26 mouse cellular contexts compared by ENCODE assay signal in genomic region chr1:180799253-180799652, GRCm38 (mm10). TPM values are rescaled to one million over a fixed set of nuclear protein-coding genes. Genes with fewer than 3 reads are reported as not detected.
DNase-seq lines count a peak whose midpoint lies in the region; ATAC-seq and TF ChIP-seq lines count a peak whose summit lies in the region.
"Had no signal": no experiment of that assay in that cellular context is flagged by ENCODE, and none has a peak within 500 bp of the region (broad histone marks: within the 10 kb centered on the region; RNA-seq: fewer than 3 reads in every experiment).

No protein-coding gene starts in this region.

- peak; percentile 95 for DNase-seq in 416B (ENCODE audit: low read depth)
- DNase-seq in MEL (ENCODE audit: low read depth, low spot score), result peak; percentile 80
- DNase-seq in kidney, postnatal 36 days, result no peak
- DNase-seq in hindbrain, postnatal 0 days (ENCODE audit: low spot score), result no peak
- DNase-seq: adrenal gland, adult 2 months; adrenal gland, postnatal 14 days; cerebellum, adult 11-12 months; cerebellum, adult 8-10 months; forebrain, postnatal 0 days; gastrocnemius, adult 2 months; gastrocnemius, postnatal 14 days; heart, adult 18-20 months; heart, postnatal 10 days; heart, postnatal 36 days had no signal

- H3K27me3 ChIP-seq in MEL (ENCODE audit: control insufficient read depth in 1 of 2, insufficient read depth in 2 of 2, low read length in 2 of 2), result no peaks in the 10 kb centered on the region; a peak in 1 of 4 replicates
- H3K27me3 ChIP-seq in hindbrain, postnatal 0 days (ENCODE audit: insufficient read depth, low read length), result no peaks in the 10 kb centered on the region
- H3K27me3 ChIP-seq in hindbrain, embryonic 13.5 days, result no peaks in the 10 kb centered on the region
- H3K27me3 ChIP-seq: forebrain, embryonic 13.5 days; heart, embryonic 12.5 days; heart, embryonic 15.5 days had no signal

- no peaks in the 10 kb centered on the region for H3K79me2 ChIP-seq in MEL (ENCODE audit: control insufficient read depth, insufficient read depth, low read length, poor library complexity)

- H3K9ac ChIP-seq in MEL (ENCODE audit: control insufficient read depth, low read depth, low read length, poor library complexity, severe bottlenecking), result no peak overlapping the region
- no peak overlapping the region for H3K9ac ChIP-seq in hindbrain, postnatal 0 days (replicated peaks; ENCODE audit: low read length)
- no peak overlapping the region for H3K9ac ChIP-seq in hindbrain, embryonic 13.5 days
- H3K9ac ChIP-seq: forebrain, embryonic 13.5 days; forebrain, postnatal 0 days; heart, embryonic 12.5 days; heart, embryonic 15.5 days; hindbrain, embryonic 12.5 days had no signal

- peak; percentile 32 for ATAC-seq in granulocyte monocyte progenitor cell, adult 5-6 weeks (replicated peaks; ENCODE audit: poor library complexity, severe bottlenecking)
- ATAC-seq in megakaryocyte progenitor cell, adult 5-6 weeks (replicated peaks; ENCODE audit: poor library complexity), result peak; percentile 77
- ATAC-seq in hindbrain, postnatal 0 days, result no peak
- no peak for ATAC-seq in hindbrain, embryonic 13.5 days (ENCODE audit: low FRiP score)
- ATAC-seq: CD4-positive, CD25-positive, alpha-beta regulatory T cell, adult 4 months; forebrain, embryonic 13.5 days; forebrain, postnatal 0 days; hindbrain, embryonic 16.5 days; inflammation-experienced regulatory T-cells, adult 6 months; intestine, embryonic 16.5 days had no signal

- H3K4me3 ChIP-seq in MEL (ENCODE audit: control insufficient read depth in 1 of 2, insufficient read depth in 1 of 2, low read depth in 2 of 2, low read length in 2 of 2), result no peak overlapping the region
- no peak overlapping the region for H3K4me3 ChIP-seq in hindbrain, postnatal 0 days (ENCODE audit: low read length)
- H3K4me3 ChIP-seq in hindbrain, embryonic 13.5 days, result no peak overlapping the region
- H3K4me3 ChIP-seq: forebrain, embryonic 10.5 days; forebrain, embryonic 13.5 days; gastrocnemius, adult 2 months; heart, embryonic 12.5 days; heart, embryonic 15.5 days; hindbrain, embryonic 12.5 days had no signal

- H3K36me3 ChIP-seq in MEL (ENCODE audit: control insufficient read depth in 1 of 2, insufficient read depth in 2 of 2, low read length in 2 of 2), result peaks cover 6 to 10% of the 10 kb centered on the region in 2 experiments
- H3K36me3 ChIP-seq in hindbrain, postnatal 0 days (ENCODE audit: insufficient read depth, low read length), result peaks cover 11% of the 10 kb centered on the region
- H3K36me3 ChIP-seq in hindbrain, embryonic 13.5 days, result peaks cover 36% of the 10 kb centered on the region

- 86% methylated on average over 5 of the region's 5 CpGs for WGBS in hindbrain, postnatal 0 days
- WGBS in hindbrain, embryonic 13.5 days, result 86% methylated on average over 5 of the region's 5 CpGs

- no peak for TF ChIP-seq CTCF in MEL (IDR thresholded peaks at IDR 0.05 in 2 of 3, conservative IDR thresholded peaks at IDR 0.05 in 1 of 3; ENCODE audit: control insufficient read depth in 1 of 3, insufficient read depth in 1 of 3, low read depth in 2 of 3, low read length in 3 of 3, poor library complexity in 1 of 3, severe bottlenecking in 1 of 3)
- no peak for TF ChIP-seq CTCF in hindbrain, postnatal 0 days (IDR thresholded peaks at IDR 0.05; ENCODE audit: low read depth)

- peak; percentile 43 to 69 for TF ChIP-seq EP300 in MEL (IDR thresholded peaks at IDR 0.05; ENCODE audit: low read depth in 1 of 2, low read length in 2 of 2)

- no peak for TF ChIP-seq POLR2A in MEL (IDR thresholded peaks at IDR 0.05; ENCODE audit: control insufficient read depth in 1 of 2, insufficient read depth in 1 of 2, low read depth in 1 of 2, low read length in 2 of 2, poor library complexity in 1 of 2)

- peak overlapping the region; percentile 10; the same call in 1 of the 2 replicates for H3K27ac ChIP-seq in MEL (ENCODE audit: control insufficient read depth, low read depth, low read length)
- H3K27ac ChIP-seq in hindbrain, postnatal 0 days, result no peak overlapping the region
- H3K27ac ChIP-seq in hindbrain, embryonic 13.5 days, result no peak overlapping the region
- H3K27ac ChIP-seq: forebrain, embryonic 10.5 days; forebrain, embryonic 13.5 days; gastrocnemius, adult 2 months; heart, embryonic 15.5 days; hindbrain, embryonic 12.5 days had no signal

- no peaks in the 10 kb centered on the region for H3K9me3 ChIP-seq in MEL (replicated peaks; ENCODE audit: insufficient read depth, low read length)
- H3K9me3 ChIP-seq in hindbrain, postnatal 0 days (ENCODE audit: low read length), result no peaks in the 10 kb centered on the region
- no peaks in the 10 kb centered on the region for H3K9me3 ChIP-seq in hindbrain, embryonic 13.5 days
- H3K9me3 ChIP-seq: forebrain, embryonic 10.5 days; forebrain, embryonic 13.5 days; heart, embryonic 15.5 days; hindbrain, embryonic 12.5 days had no signal

- H3K4me2 ChIP-seq in hindbrain, postnatal 0 days (ENCODE audit: low read depth, low read length), result no peak overlapping the region
- no peak overlapping the region for H3K4me2 ChIP-seq in hindbrain, embryonic 13.5 days
- H3K4me2 ChIP-seq: forebrain, embryonic 13.5 days; heart, embryonic 12.5 days; heart, embryonic 15.5 days; hindbrain, embryonic 12.5 days had no signal

- H3K4me1 ChIP-seq in MEL (ENCODE audit: control insufficient read depth in 1 of 2, insufficient read depth in 2 of 2, low read length in 2 of 2), result peaks cover 0 to 7% of the 10 kb centered on the region in 2 experiments; a peak in 2 of 4 replicates
- 0 out of 2 replicates have a peak, but pooled peaks cover 2% of the 10 kb centered on the region for H3K4me1 ChIP-seq in hindbrain, postnatal 0 days (ENCODE audit: insufficient read depth, low read length)
- H3K4me1 ChIP-seq in hindbrain, embryonic 13.5 days (replicated peaks), result peaks cover 3% of the 10 kb centered on the region

- no peak for TF ChIP-seq RAD21 in MEL (IDR thresholded peaks at IDR 0.05; ENCODE audit: low read depth, low read length)

TF ChIP-seq in MEL, 35 proteins besides CTCF, POLR2A, EP300 and RAD21 (continues in another document):
- TF ChIP-seq JUND (IDR thresholded peaks at IDR 0.05; ENCODE audit: low read depth, low read length), result no peak
- TF ChIP-seq ETS1 (IDR thresholded peaks at IDR 0.05; ENCODE audit: low read depth, low read length), result peak; percentile 88
- TF ChIP-seq UBTF (IDR thresholded peaks at IDR 0.05; ENCODE audit: borderline replicate concordance, insufficient read depth, low read depth, low read length), result no peak
- no peak for TF ChIP-seq TBP (IDR thresholded peaks at IDR 0.05; ENCODE audit: low read depth, low read length)
- no peak; the same call in 1 of the 2 replicates for TF ChIP-seq MAX (IDR thresholded peaks at IDR 0.05; ENCODE audit: low read length)
- TF ChIP-seq MEF2A (IDR thresholded peaks at IDR 0.05; ENCODE audit: extremely low read depth, insufficient replicate concordance, low read depth, low read length, poor library complexity, severe bottlenecking), result peak; percentile 99
- TF ChIP-seq CHD1 (IDR thresholded peaks at IDR 0.05; ENCODE audit: low read depth, low read length), result no peak
- TF ChIP-seq ZNF384 (IDR thresholded peaks at IDR 0.05; ENCODE audit: low read depth, low read length), result peak; percentile 20; the same call in 1 of the 2 replicates
- TF ChIP-seq USF1 (IDR thresholded peaks at IDR 0.05; ENCODE audit: low read depth, low read length), result no peak
- peak; percentile 48; the same call in 1 of the 2 replicates for TF ChIP-seq BHLHE40 (IDR thresholded peaks at IDR 0.05; ENCODE audit: borderline replicate concordance, low read depth, low read length)
- TF ChIP-seq TCF12 (IDR thresholded peaks at IDR 0.05; ENCODE audit: low read depth, low read length), result peak; percentile 68
- no peak for TF ChIP-seq HCFC1 (IDR thresholded peaks at IDR 0.05; ENCODE audit: low read depth, low read length)
- TF ChIP-seq GATA1 (IDR thresholded peaks at IDR 0.05; ENCODE audit: low read depth, low read length), result peak; percentile 74
- no peak for TF ChIP-seq USF2 (IDR thresholded peaks at IDR 0.05; ENCODE audit: borderline replicate concordance in 1 of 2, insufficient read depth in 1 of 2, low read depth in 1 of 2, low read length in 2 of 2)
- TF ChIP-seq MXI1 (IDR thresholded peaks at IDR 0.05; ENCODE audit: low read depth, low read length), result peak; percentile 43; the same call in 1 of the 2 replicates
- peak; percentile 83 for TF ChIP-seq RCOR1 (IDR thresholded peaks at IDR 0.05; ENCODE audit: low read depth, low read length)
- 0 out of 2 replicates have a peak, but pooled peaks have one; percentile 34 for TF ChIP-seq MAZ (IDR thresholded peaks at IDR 0.05; ENCODE audit: low read depth, low read length)
- TF ChIP-seq TAL1 (IDR thresholded peaks at IDR 0.05; ENCODE audit: low read length), result peak; percentile 38; the same call in 1 of the 2 replicates
- no peak for TF ChIP-seq POLR2AphosphoS5 (IDR thresholded peaks at IDR 0.05; ENCODE audit: borderline replicate concordance, low read depth, low read length)

RNA-seq across cellular contexts. Expression of gene H3f3a, which starts 14.5 kb away (rescaled TPM):
- total RNA-seq in MEL (2012; rRNA removed), result 573 and 574 TPM in 2 replicates
- 100 to 1,000 TPM; 265 to 903 TPM for polyA plus RNA-seq in MEL (2012; ENCODE audit: insufficient read depth in 1 of 2, insufficient read length in 2 of 2, low read depth in 1 of 2, low replicate concordance in 2 of 2, missing spikeins in 1 of 2)
- total RNA-seq in granulocyte monocyte progenitor cell, adult 5-6 weeks (2014; fragmentation: Nextera tagmentation), result 1,208 and 1,212 TPM in 2 replicates
- 1,574 and 1,754 TPM in 2 replicates for total RNA-seq in granulocyte monocyte progenitor cell, adult 5-6 weeks (2017)
- total RNA-seq in megakaryocyte progenitor cell, adult 5-6 weeks (2015), result 1,870 and 2,095 TPM in 2 replicates
- 1,724 and 1,809 TPM in 2 replicates for total RNA-seq in megakaryocyte progenitor cell, adult 5-6 weeks (2017)
- 1,143 and 1,334 TPM in 2 replicates for total RNA-seq in hindbrain, postnatal 0 days (2014; rRNA removed)
- 1,977 and 1,992 TPM in 2 replicates for polyA plus RNA-seq in hindbrain, postnatal 0 days (2015; fragmentation: Nextera tagmentation; extraction: Ambion mirVana)
- polyA plus RNA-seq in hindbrain, embryonic 13.5 days (2015; fragmentation: Nextera tagmentation; extraction: Ambion mirVana), result 3,757 and 3,885 TPM in 2 replicates

RNA-seq across cellular contexts. Expression of gene Sde2, which starts 51.7 kb away (rescaled TPM):
- 31.4 and 35.5 TPM in 2 replicates for total RNA-seq in MEL (2012; rRNA removed)
- 10 to 100 TPM in 1 of 2 experiments, not detected in 1; 48.0 TPM for polyA plus RNA-seq in MEL (2012; ENCODE audit: insufficient read depth in 1 of 2, insufficient read length in 2 of 2, low read depth in 1 of 2, low replicate concordance in 2 of 2, missing spikeins in 1 of 2)
- 18.0 and 23.5 TPM in 2 replicates for total RNA-seq in granulocyte monocyte progenitor cell, adult 5-6 weeks (2014; fragmentation: Nextera tagmentation)
- total RNA-seq in granulocyte monocyte progenitor cell, adult 5-6 weeks (2017), result 29.5 and 29.8 TPM in 2 replicates
- 17.6 and 21.3 TPM in 2 replicates for total RNA-seq in megakaryocyte progenitor cell, adult 5-6 weeks (2015)
- total RNA-seq in megakaryocyte progenitor cell, adult 5-6 weeks (2017), result 29.9 and 33.6 TPM in 2 replicates
- total RNA-seq in hindbrain, postnatal 0 days (2014; rRNA removed), result 11.1 and 13.1 TPM in 2 replicates
- polyA plus RNA-seq in hindbrain, postnatal 0 days (2015; fragmentation: Nextera tagmentation; extraction: Ambion mirVana), result 21.4 and 21.7 TPM in 2 replicates
- polyA plus RNA-seq in hindbrain, embryonic 13.5 days (2015; fragmentation: Nextera tagmentation; extraction: Ambion mirVana), result 29.6 and 31.6 TPM in 2 replicates

Comparison
In these comparisons a context has a peak if more than half of its experiments do, and no peak if none do; other contexts are left out.
1. DNase-seq: peak in 416B (single experiment) and MEL (single experiment); none in kidney, postnatal 36 days (0 of 2) and hindbrain, postnatal 0 days (single experiment).
2. ATAC-seq: peak in granulocyte monocyte progenitor cell, adult 5-6 weeks (single experiment) and megakaryocyte progenitor cell, adult 5-6 weeks (single experiment); none in hindbrain, postnatal 0 days (single experiment) and hindbrain, embryonic 13.5 days (single experiment).